Mouse (Mus musculus) thymus, postnatal 0 days (tissue): ENCODE results near the gene Slc25a48. TPM values are rescaled to one million over a fixed set of nuclear protein-coding genes. Genes with fewer than 3 reads are reported as not detected.

ENCODE experiments used
- DNase-seq: peaks from one replicate; pipeline ENCODE4 v3.0.0-alpha.2; 2015; ENCODE audit warnings: low spot score
- polyA plus RNA-seq: library from polyadenylated mRNA; unstranded; fragments of >200 nt; fragmentation: Nextera tagmentation; extraction: Ambion mirVana; gene quantifications from 2 replicates; pipeline ENCODE4 v1.2.1, GENCODE M21; 2015

Slc25a48 gene
- 0.12 and 0.14 TPM in 2 replicates for polyA plus RNA-seq

DNA sequence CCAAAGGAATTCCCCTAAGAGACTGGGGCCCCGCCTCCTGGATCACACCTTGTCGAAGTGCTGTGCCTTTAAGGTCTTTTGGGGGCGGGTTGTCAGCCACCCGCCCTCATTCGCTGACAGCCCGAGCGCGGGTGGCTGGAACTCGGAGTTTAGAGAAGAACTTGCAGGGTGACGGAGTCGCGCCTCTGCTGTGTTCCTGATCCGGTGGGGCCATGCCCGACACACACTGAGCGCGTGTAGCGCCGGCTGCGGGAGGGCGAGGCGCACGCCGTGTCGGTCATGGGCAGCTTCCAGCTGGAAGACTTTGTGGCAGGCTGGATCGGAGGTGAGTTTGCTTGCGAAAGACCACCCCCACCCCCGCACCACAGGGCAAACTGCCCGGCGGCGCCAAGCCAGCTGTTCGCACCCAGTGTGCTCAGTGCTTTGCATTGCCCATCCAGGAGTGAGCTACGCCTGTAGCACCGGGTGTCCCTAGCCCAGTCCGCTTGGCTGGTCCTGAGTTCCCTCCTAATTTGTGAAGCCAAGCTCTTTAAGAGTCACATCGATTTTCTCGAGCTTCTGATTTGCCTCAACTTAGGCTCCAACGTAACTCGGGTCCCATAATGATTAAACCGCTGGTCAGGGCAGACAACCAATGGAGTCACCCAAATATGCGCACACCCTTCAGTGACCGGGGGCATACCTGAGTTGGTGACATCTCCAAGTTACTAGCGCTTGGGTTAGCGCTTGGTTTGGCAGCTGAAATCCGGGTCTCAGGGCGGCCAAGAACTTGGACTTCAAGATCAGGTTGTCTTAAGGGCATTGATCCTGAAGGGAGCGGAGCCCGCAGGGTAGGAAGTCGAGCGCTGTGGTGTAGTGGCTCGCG, at the start of gene Slc25a48:
Slc25a48 (plus strand) TSS at position 145 of the 865 bp plus-strand sequence.
- DNase-seq, result no peak

DNA sequence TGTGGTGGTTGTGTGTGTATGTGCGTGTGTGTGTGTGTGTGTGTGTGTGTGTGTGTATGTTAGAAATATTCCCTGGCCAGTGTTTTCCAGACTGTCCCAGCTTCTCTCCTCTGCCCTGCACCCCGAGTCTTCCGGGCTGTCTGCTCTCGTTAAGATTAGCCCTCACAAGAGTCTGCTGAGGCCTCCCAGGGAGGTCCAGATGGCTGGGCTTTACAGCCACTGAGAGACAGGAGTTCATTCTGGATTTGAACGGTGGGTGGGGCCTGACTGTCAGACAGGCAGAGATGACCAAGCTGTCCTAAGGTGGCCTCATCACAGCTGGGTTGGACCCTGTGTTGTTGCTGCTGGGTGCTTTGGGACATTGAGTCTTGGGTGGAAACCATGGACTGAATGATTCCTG, 40.6 kb upstream of the Slc25a48 start:
- DNase-seq, result no peak

DNA sequence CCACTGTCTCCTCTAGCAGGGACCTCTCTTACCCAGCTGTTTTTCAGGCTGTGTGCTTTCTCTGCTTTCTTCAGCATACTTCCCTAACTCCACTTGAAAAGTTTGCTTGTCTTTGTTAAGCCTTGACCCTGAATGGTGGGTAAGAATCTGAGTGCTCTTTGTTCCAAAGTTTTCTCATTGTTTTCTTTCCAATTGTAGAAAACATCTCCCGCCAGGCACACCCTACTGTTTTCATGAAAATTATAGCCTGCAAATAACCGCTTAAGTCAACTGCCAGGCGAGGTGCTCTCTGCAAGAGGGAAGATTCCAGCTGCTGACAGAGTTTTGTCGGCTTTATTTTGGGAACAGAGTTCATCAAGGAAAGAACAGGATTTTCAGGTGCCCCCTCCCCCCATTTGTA, 37.0 kb upstream of the Slc25a48 start:
- DNase-seq, result no peak

DNA sequence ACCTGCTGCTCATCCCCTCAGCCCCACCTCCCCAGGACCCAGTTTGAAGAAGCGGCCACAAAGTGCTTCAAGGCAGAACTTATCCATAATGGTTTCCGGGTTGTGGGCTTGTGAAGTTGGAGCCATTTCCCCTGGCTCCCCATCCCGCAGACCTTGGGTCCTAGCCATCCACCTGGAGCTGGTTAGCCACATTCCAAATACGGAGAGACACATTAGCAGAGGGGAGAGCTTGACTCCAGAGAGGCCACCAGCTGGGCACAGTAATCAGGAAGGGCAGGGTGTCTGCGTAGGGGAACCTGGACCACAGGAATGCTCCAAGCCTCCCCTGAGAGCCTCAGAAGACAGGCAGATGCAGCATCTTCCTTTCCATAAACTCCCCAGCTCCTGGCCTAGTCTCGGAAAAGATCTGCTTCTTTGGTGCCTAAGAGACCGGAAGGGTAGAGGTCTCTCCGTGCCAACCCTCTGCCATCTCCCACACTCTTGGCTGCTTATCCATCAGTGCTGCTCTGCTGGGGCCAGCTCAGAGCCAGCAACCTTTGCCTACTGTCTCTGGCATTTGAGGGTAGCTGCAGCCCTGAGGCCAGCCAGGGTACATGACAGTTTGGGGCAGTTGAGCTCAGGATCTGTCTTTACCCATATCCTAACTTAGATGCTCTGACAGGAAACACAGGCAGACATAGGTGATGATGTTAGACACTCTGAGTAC, 34.6 kb upstream of the Slc25a48 start:
- DNase-seq, result no peak

DNA sequence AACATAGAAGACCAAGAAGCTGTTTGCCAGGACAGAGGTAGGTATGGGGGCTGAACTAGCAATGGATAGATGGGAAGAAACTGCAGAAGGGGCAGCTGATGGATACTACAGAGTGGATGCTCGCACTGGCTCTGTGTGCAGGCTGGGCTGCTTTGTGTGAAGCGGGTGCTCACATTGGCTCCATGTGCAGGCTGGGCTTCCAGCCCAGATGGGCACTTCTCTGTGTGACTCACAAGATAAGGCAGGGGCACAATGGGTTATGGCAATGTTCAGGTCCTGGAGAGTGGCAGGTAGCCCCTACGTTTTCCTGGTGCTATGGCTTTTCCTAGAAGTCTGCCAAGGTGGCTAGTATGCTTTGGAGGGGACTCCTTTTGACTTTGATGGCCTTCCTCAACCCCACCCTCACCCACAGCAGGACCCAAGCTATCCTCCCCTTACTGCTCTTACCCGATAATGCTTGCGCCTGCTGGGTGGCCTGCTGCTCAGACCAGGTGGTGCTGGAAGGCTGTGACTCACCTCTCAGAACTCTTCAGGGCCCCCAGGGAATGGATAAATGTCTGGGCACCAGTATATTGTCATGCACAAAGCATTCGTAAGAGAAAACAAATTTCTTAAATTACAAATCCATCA, 33.5 kb upstream of the Slc25a48 start:
- DNase-seq, result no peak

DNA sequence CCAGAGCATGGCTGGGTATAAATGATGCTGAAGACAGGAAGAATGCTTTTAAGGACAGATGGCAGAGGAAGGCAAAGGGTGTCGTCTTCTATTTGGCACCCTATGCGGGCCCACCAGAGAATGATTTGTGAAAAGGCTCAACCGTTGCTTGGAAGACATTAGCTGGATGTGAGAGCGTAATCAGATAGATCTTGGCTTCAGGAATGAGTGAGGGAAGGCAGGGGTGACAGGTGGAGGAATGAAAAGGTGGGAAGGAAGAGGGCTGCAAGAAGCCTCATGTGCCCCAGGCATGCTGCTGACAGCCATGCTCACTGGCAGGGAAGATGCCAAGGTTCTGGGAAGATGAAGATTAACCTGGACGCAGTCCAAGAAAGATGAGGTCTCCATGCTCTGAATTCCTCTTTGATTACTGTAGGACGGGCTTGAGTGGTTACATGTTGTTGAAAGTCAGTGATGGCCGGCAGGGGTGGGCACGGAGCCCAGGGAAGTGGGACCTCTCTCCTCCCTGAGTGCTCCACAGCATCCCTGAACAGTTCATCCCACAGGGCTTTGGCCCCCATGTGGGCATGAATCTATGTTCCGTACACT, 25.8 kb upstream of the Slc25a48 start:
- DNase-seq, result no peak

DNA sequence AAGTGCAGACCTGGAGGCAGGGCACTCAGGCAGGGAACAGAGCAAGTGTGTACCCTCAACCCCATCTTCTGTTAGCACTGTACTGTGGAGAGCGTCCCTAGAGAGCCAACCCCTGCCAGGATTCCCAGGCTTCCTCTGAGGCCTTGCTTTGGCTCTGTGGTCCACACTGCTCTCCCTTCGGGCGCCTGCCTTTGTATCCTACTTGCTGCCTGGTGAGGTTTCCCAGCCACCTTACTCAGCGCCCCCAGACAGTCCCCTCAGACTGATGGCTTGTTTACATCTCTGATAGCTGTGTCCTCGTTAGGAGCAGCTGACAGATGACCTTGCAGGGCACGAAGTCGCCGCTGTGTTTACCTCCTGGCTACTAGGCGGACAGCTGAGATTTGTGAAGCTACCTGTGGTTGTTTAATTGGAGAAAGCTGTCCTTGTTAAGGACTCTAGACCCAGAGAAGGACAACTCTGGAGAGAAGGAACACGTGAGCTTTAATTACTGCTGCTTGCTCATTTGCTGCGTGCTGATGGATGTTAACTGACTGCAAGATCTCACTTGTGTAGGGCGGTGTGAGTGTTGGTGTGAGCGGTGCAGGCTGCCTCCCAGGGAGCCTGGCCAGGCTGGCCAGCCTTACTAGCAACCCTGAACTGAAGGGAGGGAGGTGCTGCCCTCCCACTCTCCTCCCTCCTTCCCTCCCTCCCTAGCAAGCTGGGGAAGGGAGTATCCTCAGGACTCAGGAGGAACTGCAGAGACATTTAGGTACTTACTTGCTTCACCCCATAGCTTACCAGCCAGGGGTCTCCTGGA, 19.3 kb upstream of the Slc25a48 start:
- DNase-seq, result no peak

DNA sequence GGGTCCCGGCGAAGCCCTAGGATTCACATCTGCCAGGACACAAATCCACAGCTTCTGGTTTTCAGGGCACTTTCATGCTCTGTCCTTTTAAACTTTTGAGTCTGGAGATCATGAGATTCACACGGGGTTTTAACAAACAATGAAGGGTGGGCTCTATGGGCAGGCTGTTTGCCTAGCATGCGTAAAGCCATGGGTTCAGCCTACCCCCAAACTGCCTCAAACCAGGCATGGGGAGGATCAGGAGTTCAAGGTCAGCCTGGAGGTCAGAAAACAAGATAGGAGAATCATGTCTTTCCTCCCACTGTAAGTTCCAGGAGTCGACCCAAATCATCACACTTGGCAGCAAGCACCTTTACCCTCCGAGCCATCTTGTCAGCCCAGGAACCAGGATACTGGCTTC, 18.6 kb upstream of the Slc25a48 start:
- no peak for DNase-seq

DNA sequence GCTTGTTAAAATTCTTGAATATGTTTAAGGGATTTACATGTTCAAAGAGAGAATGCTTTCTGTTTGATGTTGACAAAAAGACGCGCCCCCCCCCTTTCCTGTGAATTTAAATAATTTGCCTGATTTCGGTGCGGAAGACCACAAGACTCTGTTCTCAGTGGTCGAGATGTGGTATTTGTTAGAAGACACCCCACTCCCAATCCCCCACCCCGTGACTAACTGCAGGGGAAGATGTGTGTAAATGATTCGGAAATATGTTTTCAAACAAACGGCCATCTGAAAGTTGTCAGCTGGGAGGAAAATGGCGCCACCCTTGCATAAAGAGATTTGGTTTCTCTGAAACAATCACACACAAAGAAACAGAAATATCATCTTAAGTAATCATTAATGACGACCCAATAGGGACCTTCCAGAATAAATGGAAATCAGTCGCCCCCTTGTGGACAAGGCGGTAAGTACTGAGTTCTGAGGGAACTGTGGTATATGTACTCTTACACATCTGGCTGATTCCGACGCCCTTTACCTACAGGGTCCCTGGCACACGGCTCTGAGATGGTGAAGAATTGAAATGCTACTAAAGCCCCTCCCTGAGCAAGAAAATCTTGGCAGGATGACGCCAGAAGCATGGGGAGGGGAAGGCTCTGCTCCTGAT, 16.0 kb upstream of the Slc25a48 start:
- peak; percentile 36 for DNase-seq

DNA sequence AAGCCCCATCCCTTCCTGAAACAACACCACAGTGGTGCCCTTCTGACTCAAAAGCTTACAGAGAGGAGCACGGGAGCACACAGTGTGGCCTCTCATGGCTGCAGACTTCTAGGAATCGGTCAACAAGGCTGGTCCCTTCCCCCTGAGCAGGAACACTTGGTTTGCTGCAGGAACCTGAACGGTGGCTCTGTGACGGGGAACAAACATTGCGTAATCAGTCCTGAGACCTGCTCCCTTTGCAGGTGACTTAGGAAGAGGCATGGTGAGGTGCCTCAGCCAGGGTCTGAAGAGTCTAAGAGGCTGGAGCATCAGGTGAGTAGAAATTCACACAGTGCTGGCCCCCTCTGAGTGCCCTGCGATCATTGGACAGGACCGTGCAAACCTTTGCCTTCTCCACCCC, 12.2 kb upstream of the Slc25a48 start:
- no peak for DNase-seq

DNA sequence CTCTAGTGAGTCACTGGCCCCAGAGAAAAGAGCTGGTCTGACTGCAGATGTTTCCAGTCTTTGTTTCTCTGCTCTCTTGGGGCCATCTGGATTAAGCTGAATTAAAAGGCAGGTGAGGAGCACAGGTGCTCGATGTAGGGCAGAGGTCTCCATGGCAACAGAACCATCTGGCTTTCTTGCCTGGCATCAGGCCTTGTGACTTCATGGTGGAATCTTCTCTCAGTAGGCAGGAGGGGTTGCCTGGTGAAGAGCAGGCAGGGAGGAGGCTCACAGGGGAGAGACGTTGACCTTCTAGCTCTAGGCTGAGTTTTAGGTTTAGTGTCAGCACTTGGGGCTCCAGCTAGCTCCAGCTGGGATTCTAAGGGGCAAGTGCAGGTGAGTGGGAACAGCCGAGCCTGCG, 11.8 kb upstream of the Slc25a48 start, which contains the start of gene Gm3045:
Gm3045 (plus strand) TSS at position 230 of the 400 bp plus-strand sequence.
- no peak for DNase-seq

DNA sequence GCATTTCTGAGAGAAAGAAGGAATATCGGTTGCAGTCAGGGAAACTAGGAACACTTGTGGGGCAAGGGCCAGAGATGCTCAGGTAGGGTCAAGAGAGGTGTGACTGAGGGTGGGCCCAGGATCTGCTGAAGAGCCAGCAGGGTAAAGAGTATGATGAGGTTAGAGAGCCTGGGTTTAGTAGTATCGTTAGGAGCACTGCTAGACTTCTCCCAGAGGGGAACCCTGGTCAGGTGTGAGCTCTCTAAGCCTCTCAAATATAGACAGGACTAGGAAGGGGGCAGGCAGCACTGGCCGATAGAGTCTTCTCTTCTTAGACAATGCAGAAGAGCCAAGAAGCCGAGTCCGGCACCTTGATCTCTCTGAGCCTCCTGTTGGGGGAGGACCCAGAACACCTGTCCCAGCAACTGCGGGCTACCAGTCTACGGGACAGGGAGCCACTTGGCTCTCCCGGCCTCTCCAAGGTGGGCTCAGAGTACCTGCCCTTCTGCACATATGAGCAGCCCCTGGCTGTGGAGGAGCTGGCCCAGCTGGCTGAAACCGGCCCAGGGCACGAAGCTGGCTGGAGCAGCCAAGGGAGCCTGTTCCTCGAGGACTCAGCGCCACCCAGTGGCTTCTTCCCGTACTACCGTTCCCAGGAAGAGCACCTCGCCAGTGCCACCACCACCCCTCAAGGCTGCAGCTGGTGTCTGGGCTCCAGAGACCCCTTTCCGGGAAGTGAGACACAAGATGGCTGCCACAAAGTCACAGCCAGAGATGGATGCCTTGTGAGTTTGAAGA, 9.2 kb upstream of the Slc25a48 start:
- peak; percentile 65 for DNase-seq

DNA sequence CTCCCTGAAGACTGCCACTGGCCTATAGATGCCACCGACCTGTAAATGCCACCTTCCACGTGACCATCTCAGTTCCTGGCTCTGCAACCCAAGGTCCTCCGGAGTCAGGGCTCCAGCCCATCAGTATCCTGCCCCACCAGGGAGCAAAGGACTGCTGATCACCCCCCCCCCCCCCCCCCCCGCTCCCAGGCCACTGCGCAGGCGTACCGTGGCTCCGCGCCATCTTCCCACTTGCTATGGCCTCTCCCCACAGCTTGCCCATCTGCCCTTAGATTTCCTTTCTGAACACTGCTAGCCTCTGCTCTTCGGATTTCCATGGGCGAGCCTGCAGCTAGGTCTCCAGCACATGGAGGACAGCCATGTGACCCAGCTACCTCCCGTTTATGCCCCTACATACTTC, 5.7 kb upstream of the Slc25a48 start:
- no peak for DNase-seq

DNA sequence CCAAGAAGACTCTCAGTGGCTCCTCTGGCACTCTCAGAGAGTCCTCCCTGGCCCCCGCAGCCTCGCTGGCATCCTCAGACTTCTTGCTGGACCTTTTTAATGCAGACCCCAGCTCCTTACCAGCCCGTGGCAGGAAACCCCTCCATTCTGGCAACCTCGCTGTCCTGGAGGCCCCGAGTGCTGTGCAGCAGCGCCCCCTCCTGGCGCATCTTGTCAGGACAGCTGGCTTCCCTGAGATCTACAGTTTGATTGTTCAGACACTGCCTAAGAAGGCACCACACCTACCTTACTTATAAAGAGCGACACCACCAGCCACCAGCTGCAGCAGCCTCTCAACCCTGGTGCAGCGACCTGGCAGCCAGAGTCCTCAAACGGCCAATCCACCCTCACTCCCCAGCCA, 4.7 kb upstream of the Slc25a48 start:
- DNase-seq, result peak; percentile 62

DNA sequence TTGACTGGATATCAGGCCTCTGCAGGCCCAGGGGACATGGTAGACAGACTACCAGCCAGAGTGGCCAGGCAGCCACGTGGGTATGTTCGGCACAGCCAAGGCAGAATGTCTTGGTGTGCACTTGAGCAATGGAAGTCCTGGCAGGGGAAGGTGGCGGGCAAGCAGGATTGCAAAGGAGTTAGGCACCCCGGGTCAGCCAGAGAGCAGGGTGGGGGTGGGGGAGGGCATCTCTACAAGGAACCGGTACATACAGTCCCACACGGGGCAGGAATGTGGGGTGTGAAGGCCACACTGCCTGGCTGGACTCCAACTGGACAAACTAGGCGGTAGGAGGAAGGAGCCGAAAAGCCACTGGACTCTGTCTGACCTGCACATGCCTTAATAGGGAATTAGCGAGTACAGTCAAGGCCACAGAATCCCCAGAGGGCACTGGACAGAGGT, 3.8 kb upstream of the Slc25a48 start:
- DNase-seq, result no peak

DNA sequence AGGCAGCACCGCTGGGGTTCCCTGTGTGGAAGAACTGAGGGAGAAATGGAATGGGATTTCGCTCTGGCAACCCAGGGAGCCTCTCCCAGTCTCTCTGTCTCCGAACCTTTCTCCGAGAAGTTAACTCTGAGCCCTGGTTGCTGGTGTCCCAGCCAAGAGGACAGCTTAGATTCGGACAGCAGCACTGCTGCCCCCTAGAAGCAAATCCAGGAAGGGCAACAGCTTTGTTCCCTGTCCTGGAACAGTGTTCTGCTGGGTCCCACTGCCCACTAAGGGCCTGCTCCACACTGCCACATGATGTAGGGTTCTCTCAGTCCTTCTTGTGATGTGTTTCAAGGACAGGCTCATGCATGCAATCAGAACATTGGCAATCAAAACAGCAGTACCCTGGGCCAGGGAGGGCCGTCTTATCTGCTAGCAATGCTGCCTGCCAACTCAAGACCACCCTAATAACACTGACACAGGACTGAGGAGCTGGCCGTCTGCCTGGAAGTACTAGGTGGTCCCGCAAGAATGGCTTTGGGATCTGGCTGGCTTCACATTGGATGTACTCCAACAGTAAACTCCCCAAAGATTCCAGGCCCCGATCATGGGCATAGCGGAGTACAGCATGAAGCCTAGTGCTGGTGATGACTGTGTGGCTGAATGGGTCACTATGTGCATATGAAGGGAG, 2.4 kb upstream of the Slc25a48 start:
- DNase-seq, result no peak

DNA sequence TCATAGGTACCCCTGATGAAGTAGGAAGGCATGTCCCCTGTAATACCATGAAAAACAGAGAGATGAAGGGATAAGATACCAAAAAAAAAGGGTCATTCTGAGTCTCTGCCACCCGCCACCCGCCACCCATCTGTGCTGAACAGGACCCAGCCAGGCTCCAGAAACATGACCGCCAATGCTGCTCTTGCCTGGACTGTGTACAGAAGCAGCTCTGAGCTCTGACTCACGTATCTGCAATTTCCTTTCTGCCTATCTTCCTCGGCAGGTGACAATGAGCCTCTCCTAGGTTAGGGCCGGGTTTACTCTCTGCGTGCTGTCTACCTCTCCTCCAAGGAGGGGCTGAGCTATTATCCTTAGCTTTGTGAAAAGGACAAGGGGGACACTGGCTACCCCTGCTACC, 5.3 kb downstream of the Slc25a48 start:
- DNase-seq, result no peak

DNA sequence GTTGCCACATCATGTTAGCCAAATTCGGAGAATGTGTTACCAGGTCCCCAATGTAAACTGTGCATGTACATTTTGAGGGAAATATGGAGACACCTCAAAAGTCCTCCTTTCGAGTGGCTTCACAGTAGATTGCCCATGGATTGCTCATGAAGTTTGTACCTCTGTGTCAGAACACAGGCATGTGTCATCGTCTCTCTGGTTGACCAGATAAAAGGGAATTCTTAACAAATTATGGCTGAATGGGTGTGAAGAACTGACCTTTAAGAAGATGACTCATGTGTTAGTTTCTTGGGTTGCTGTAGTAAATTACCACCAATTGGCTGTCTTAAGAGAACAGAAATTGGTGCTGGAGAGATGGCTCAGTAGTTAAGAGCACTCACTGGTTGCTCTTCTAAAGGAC, 6.0 kb downstream of the Slc25a48 start:
- DNase-seq, result no peak

DNA sequence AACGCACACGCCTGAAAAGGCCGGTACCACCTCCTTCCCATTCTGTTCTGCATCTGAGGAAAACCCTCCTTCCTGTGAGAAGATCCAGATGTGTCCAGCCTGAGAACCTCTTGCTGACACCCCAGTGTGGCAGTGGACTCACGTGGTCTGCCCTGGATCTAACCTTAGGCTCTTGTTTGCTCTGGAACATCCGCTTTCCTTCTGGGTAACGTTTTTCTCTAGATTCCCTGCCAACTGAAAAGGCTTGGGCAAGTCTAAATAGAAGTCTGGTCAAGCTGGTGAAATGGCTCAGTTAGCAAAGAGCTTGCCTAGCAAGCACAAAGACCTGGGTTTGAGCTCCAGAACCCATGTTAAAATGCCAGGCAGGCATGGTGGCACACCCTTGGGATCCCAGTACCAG, 6.8 kb downstream of the Slc25a48 start:
- DNase-seq, result no peak
